Mouse (Mus musculus): ENCODE data around the gene Tspyl3.
"Not testable (repeated sequence)": the region's sequence is repeated elsewhere in the genome, so short reads cannot be mapped to it uniquely, and the experiment has no call there.

The Tspyl3 gene

GRCm38 (mm10) chr2:153224946-153225594 lies at the start of gene Tspyl3:
Tspyl3 (minus strand) TSS chr2:153225441.
- DNase-seq (ENCODE audit: low read depth), result peak; percentile 70

DNA sequence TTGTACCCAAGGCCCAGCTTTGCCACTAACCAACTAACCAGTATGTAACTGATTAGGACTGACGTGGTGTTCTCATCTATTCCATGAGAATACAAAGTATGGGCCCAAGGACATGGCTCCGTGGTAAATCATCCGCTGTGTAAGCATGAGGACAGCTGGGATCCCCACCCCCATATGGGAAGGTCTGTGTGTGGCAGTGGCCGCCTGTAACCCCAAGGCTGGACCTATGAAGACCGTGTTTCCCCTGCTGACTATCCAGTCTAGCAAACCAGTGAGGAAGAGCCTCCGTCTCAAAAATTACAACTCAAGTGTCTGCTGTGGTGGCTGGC lies 49.6 kb upstream of the Tspyl3 start:
- no peak for DNase-seq (ENCODE audit: low read depth)

- DNase-seq (ENCODE audit: low read depth), result not testable (repeated sequence)
These were observed 49.1 kb upstream of the Tspyl3 start for GRCm38 (mm10) chr2:153274200-153274918.

GRCm38 (mm10) chr2:153270231-153270915 lies 45.1 kb upstream of the Tspyl3 start:
- DNase-seq (ENCODE audit: low read depth), result not testable (repeated sequence)

DNA sequence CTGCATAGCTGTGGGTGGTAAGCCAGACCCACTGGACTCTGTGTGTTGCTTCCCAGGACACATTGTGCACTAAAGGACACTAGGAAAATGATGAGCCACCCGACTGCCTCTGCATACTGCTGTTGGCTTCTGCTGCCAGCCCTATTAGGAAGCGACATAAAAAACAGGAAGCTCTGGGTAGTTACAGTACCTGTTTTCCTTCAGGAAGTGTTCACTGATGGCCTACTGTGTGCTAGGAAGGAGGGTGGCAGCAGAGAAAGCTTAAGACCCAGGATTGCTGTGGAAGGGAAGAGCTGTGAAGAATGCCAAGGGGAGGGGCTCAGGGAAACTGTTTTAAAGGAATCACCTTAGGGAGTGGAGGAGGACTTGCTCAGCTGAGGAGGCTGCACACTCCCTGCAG lies 42.1 kb upstream of the Tspyl3 start:
- DNase-seq (ENCODE audit: low read depth), result no peak

DNA sequence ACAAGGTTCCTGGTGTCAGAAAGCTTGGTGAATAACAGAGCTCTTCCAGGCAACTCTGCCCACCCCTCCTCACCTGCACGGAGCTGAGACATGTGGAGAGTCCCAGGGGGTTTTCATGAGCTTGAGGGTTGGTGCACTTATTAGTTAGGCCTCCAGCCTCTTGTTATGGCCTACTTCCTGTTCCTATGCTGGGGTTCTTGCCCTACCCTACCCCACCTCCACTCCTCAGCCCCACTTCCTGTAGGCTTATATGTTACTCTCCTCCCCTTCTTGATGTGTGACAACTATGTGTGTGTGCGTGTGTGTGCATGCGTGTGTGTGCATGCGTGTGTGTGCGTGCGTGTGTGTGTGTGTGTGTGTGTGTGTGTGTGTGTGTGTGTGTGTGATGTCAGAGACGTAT lies 37.8 kb upstream of the Tspyl3 start:
- DNase-seq (ENCODE audit: low read depth), result peak; percentile 87

GRCm38 (mm10) chr2:153259864-153260674 lies 34.8 kb upstream of the Tspyl3 start:
- peak; percentile 55 for DNase-seq (ENCODE audit: low read depth)

DNA sequence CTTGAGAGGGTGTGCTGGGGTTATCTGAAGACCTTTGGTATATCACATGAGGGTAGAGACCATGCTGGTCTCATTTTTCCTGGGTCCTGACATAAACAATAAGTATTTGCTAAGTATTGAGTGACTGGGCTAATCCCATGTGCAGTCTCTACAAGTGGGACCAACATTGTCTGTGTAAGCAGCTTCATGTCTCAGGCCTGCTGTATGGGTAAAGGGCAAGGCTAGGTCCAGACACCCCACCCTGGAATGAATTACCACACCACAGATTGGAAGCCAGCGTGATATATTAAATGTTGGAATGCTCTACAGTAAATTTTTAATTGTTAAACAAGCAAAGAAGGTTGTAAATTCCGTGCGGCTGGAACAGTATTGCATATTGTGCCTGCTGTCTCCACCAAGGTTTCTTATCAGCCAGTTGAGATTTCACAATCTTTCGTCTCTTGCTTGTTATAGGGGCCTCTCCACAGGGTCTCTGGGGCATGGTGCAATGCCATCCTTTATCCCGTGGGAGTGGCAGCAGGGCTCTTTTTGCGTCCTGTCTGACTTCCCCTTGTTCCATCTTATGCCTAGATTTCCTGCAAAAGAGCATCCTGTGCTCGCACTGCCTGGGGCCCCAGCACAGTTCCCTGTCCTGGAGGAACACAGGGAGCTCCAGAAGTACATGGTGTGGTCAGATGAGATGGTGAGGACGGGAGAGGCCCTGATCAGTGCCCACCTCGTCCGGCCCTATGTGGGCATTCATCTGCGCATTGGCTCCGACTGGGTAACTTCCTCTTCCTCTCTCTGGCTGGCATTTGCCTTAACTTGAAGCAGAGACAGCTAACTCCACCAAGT lies 34.0 kb upstream of the Tspyl3 start:
- DNase-seq (ENCODE audit: low read depth), result no peak

DNA sequence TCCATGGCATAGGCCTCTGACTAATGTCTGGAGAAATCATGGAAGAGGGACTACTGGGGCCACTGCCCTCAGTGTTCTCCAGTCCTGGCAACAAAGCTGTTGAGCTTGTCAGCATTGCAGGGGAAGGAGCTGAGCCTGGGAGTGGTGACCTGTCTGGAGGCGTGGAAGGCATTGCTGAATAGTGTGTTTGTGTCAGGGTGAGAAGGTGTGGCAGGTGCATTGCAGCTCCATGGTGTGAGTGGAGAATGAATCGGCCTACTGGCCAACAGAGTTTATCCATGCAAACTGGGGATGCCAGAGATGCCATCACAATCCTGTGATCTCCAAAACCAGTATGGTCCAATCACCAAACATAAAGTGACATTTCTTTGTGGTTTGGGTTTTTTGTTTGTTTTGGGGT lies 31.4 kb upstream of the Tspyl3 start:
- DNase-seq (ENCODE audit: low read depth), result no peak

DNA sequence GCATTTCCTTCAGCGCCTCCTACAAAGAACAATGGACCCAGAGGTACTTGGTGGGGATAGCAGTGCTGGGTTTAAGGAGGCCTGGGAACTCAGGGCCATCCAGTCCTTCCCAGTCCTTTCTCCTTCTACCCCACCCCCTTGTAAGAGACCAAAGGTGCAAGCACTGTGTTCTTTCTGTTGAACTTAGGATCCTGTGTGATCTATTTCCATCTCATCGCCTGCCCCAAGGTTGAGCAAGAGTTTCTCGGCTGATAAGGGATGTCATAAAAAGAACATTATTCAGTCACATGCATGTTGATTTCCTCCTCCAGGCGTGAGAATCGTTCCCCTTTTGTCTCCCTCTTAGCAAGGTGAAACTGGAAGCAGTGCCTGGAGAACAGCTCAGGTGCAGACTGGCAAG lies 24.5 kb upstream of the Tspyl3 start:
- no peak for DNase-seq (ENCODE audit: low read depth)

GRCm38 (mm10) chr2:153242156-153242555 lies 16.9 kb upstream of the Tspyl3 start:
- no peak for DNase-seq (ENCODE audit: low read depth)

GRCm38 (mm10) chr2:153241250-153242014 lies 16.2 kb upstream of the Tspyl3 start, which contains the start of the genes Plagl2 and Pofut1:
Plagl2 (minus strand) TSS chr2:153241426.
Pofut1 (plus strand) TSS chr2:153241533.
- DNase-seq (ENCODE audit: low read depth), result peak; percentile 90

DNA sequence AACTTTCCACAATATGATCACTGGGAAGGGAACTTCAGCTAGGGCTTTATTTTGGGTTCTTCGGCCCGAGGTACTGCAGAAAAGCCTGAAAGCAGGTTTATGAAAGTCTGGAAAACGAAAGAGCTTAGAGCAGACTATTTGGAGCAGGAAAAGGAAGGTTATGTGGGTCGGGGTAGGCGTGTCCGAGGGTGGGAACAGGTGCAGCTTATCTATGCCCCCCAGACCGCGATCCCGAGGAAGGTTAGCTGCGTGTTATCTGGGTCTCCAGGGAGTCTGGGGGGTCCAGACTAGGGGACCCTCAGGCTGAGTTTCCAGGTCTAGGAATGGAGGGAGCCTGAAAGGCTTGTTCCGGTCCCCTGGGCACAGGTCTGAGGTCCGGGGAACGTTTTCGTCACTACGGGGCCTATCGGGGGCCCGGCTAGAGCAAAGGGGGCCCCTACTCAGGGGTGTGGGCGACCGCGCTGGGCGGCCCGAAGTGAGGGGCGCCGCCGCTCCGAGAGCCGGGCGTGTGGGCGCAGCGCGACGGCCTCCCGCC lies 15.5 kb upstream of the Tspyl3 start:
- DNase-seq (ENCODE audit: low read depth), result peak; percentile 50

DNA sequence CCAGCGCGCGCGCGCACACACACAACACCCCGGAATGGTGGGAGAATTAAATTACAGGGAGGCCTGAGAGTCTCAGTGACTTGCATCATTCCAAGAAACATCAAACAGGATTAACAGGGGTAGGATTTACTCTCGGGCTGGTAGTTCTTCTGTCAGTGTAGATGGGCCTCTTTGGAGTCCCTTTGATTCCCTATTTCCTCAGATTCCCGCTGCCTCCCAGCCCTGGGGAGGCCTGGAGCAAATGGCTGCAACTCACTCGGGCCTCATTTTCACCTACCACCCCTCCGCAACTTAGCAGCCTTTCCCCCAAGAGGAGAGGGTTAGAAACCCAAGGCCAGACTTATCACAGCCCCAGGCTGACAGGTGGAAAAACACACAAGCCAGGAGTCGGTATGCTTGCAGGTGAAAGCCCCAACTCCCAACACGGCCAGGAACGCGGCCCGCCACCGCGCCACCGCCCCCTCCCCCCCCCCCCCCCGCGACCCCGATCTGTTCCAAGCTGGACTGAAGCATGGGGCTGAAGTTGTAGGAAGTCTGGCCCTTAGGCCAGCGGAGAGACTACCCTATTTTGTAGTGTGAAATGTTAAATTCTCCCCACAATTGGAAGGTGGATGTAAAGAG lies 14.7 kb upstream of the Tspyl3 start:
- DNase-seq (ENCODE audit: low read depth), result no peak

GRCm38 (mm10) chr2:153239021-153239859 lies 14.0 kb upstream of the Tspyl3 start:
- DNase-seq (ENCODE audit: low read depth), result no peak

DNA sequence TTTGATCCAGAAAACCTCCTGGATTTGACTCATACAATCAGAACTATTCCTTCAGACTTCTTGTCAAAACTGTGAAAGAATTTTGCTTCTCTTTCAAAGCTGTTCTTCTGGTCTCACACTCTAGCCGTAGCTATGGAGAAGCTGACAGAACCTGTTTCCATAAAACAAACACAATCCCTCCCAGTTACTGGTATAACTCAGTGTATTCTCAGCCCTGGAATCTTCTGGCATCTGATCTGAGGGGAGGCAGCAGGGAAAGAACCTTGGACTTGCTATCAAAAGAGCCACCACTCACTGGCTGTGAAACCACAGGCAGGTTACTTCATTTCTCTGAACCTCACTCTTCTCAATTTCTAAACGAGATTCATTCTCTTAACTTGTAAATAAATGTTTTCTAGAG lies 13.2 kb upstream of the Tspyl3 start:
- no peak for DNase-seq (ENCODE audit: low read depth)

GRCm38 (mm10) chr2:153237891-153238290 lies 12.7 kb upstream of the Tspyl3 start:
- DNase-seq (ENCODE audit: low read depth), result no peak

DNA sequence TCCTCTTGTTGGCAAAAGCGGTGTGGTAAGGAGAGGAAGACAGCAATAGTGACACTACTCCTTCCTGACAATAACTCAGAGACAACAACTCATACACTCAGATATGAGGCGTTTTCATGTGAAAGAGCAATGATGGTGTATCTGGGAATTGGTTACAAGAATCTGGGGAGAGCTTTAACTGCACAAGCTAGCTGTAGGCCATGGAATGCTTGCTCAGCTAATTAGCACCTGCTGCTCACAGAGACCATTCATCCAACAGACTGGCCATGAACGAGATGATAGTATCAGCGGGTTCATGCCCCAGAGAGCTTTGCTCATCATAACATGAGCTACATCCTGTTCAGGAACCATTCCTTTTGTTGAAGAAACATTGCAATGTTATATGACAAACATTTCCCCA lies 12.0 kb upstream of the Tspyl3 start:
- DNase-seq (ENCODE audit: low read depth), result no peak

GRCm38 (mm10) chr2:153228523-153228922 lies 3.3 kb upstream of the Tspyl3 start:
- DNase-seq (ENCODE audit: low read depth), result no peak
